Mouse (Mus musculus): ENCODE data around the gene Pnkd. TPM values are rescaled to one million over a fixed set of nuclear protein-coding genes. Genes with fewer than 3 reads are reported as not detected.

Gene Pnkd
- polyA plus RNA-seq, 1 experiment from 2014 or later, result 149 TPM

- Histone ChIP-seq H3K4me2 (replicated peaks; ENCODE audit: low read depth, low read length) (no peak overlapping the region), H3K36me3 (ENCODE audit: insufficient read depth, low read length) (no peaks in the 10 kb centered on the region), H3K4me1 (ENCODE audit: insufficient read depth, low read length) (no peaks in the 10 kb centered on the region), H3K9ac (replicated peaks; ENCODE audit: low read length) (no peak overlapping the region), H3K4me3 (ENCODE audit: low read length) (no peak overlapping the region), H3K27me3 (ENCODE audit: insufficient read depth, low read length) (no peaks in the 10 kb centered on the region), H3K27ac (ENCODE audit: low read length) (no peak overlapping the region), H3K9me3 (ENCODE audit: low read length) (no peaks in the 10 kb centered on the region)
- 80% methylated on average over 7 of the region's 7 CpGs for WGBS
- ATAC-seq (ENCODE audit: low FRiP score, low TSS enrichment), result no peak
Observed at GRCm38 (mm10) chr1:74379058-74379504, 94.4 kb downstream of the Pnkd start.

GRCm38 (mm10) chr1:74380484-74380883 lies 95.8 kb downstream of the Pnkd start:
- WGBS, result 83% methylated on average over 5 of the region's 5 CpGs
- H3K4me3 ChIP-seq (ENCODE audit: low read length), result no peak overlapping the region

DNA sequence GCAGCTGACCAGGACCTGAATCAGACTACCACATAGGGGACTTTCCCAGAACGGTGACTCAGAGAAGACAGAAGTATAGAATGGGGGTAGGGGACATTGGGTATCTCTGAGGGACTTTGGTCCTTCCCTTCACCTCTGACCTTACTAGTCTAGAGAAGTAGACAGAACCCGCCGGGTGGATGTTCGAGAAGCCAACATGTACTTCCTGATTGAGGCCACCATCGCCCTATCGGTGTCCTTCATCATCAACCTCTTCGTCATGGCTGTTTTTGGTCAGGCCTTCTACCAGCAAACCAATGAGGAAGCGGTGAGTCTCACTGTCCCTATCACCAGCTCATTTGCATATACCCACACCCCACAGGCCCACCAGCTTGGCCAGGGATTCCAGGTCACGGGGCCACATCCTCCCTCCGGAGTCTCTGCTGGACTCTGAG lies 96.9 kb downstream of the Pnkd start:
- Histone ChIP-seq H3K9me3 (ENCODE audit: low read length) (no peaks in the 10 kb centered on the region), H3K27ac (ENCODE audit: low read length) (no peak overlapping the region), H3K9ac (replicated peaks; ENCODE audit: low read length) (no peak overlapping the region), H3K4me2 (replicated peaks; ENCODE audit: low read depth, low read length) (no peak overlapping the region), H3K27me3 (ENCODE audit: insufficient read depth, low read length) (no peaks in the 10 kb centered on the region), H3K4me3 (ENCODE audit: low read length) (no peak overlapping the region), H3K36me3 (ENCODE audit: insufficient read depth, low read length) (no peaks in the 10 kb centered on the region), H3K4me1 (ENCODE audit: insufficient read depth, low read length) (peaks cover 3% of the 10 kb centered on the region; the same call in 1 of the 2 replicates)
- ATAC-seq (ENCODE audit: low FRiP score, low TSS enrichment), result no peak
- WGBS, result 85% methylated on average over 10 of the region's 10 CpGs

More at GRCm38 (mm10) chr1:74380484-74380883, 95.8 kb downstream of the Pnkd start:
- H3K4me2 ChIP-seq (replicated peaks; ENCODE audit: low read depth, low read length), result no peak overlapping the region
- no peak overlapping the region for H3K9ac ChIP-seq (replicated peaks; ENCODE audit: low read length)
- no peak overlapping the region for H3K27ac ChIP-seq (ENCODE audit: low read length)
- no peaks in the 10 kb centered on the region for H3K27me3 ChIP-seq (ENCODE audit: insufficient read depth, low read length)
- no peaks in the 10 kb centered on the region for H3K36me3 ChIP-seq (ENCODE audit: insufficient read depth, low read length)
- no peak for ATAC-seq (ENCODE audit: low FRiP score, low TSS enrichment)
- no peaks in the 10 kb centered on the region for H3K9me3 ChIP-seq (ENCODE audit: low read length)
- no peaks in the 10 kb centered on the region for H3K4me1 ChIP-seq (ENCODE audit: insufficient read depth, low read length)

DNA sequence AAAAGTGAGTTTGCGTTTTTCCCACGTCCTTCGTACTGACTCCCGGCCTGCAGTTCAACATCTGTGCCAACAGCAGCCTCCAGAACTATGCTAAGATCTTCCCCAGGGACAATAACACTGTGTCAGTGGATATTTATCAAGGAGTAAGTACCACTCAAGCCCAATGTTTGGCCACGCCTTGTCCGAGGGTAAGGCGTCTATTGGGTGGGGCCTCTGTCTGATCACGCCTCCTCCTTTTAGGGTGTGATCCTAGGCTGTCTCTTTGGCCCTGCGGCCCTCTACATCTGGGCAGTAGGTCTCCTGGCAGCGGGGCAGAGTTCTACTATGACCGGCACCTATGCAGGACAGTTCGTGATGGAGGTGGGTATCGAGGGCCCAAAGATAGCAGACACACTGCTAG lies 98.7 kb downstream of the Pnkd start:
- WGBS, result 79% methylated on average over 13 of the region's 13 CpGs
- Histone ChIP-seq H3K4me3 (ENCODE audit: low read length) (no peak overlapping the region), H3K27me3 (ENCODE audit: insufficient read depth, low read length) (no peaks in the 10 kb centered on the region), H3K9ac (replicated peaks; ENCODE audit: low read length) (no peak overlapping the region), H3K36me3 (ENCODE audit: insufficient read depth, low read length) (no peaks in the 10 kb centered on the region), H3K4me1 (ENCODE audit: insufficient read depth, low read length) (peaks cover 10% of the 10 kb centered on the region), H3K9me3 (ENCODE audit: low read length) (no peaks in the 10 kb centered on the region), H3K27ac (ENCODE audit: low read length) (no peak overlapping the region), H3K4me2 (replicated peaks; ENCODE audit: low read depth, low read length) (no peak overlapping the region)
- no peak for ATAC-seq (ENCODE audit: low FRiP score, low TSS enrichment)

DNA sequence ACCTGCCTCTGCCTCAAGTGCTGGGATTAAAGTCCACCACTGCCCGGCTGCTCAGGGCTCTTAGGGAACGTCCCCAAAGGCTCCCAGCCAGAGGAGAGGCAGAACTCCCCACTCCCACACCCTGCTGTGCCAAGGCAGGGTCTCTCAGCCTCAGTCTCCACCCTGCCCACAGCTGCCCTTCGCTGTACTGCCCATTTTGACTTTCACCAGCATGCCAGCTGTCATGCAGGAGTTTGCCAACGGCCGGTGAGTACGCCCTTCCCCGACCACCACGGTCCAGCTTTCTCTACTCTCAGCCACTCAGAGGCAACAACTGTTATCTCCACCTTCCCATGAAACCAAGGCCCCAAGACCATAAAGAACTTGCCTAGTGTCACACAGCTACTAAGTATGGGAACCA lies 99.8 kb downstream of the Pnkd start:
- no peak overlapping the region for H3K27ac ChIP-seq (ENCODE audit: low read length)
- H3K27me3 ChIP-seq (ENCODE audit: insufficient read depth, low read length), result no peaks in the 10 kb centered on the region
- WGBS, result 81% methylated on average over 8 of the region's 8 CpGs
- H3K4me2 ChIP-seq (replicated peaks; ENCODE audit: low read depth, low read length), result no peak overlapping the region
- ATAC-seq (ENCODE audit: low FRiP score, low TSS enrichment), result no peak
- no peak overlapping the region for H3K9ac ChIP-seq (replicated peaks; ENCODE audit: low read length)
- no peak overlapping the region for H3K4me3 ChIP-seq (ENCODE audit: low read length)
- peaks cover 14% of the 10 kb centered on the region for H3K4me1 ChIP-seq (ENCODE audit: insufficient read depth, low read length)
- H3K9me3 ChIP-seq (ENCODE audit: low read length), result no peaks in the 10 kb centered on the region
- H3K36me3 ChIP-seq (ENCODE audit: insufficient read depth, low read length), result no peaks in the 10 kb centered on the region

- no peak overlapping the region for H3K4me3 ChIP-seq (ENCODE audit: low read length)
- WGBS, result 94% methylated on average over 10 of the region's 10 CpGs
- no peak overlapping the region for H3K27ac ChIP-seq (ENCODE audit: low read length)
- no peak overlapping the region for H3K9ac ChIP-seq (replicated peaks; ENCODE audit: low read length)
- no peaks in the 10 kb centered on the region for H3K9me3 ChIP-seq (ENCODE audit: low read length)
- H3K27me3 ChIP-seq (ENCODE audit: insufficient read depth, low read length), result no peaks in the 10 kb centered on the region
- H3K36me3 ChIP-seq (ENCODE audit: insufficient read depth, low read length), result no peaks in the 10 kb centered on the region
- no peak overlapping the region for H3K4me2 ChIP-seq (replicated peaks; ENCODE audit: low read depth, low read length)
- no peak for ATAC-seq (ENCODE audit: low FRiP score, low TSS enrichment)
- peaks cover 19% of the 10 kb centered on the region for H3K4me1 ChIP-seq (ENCODE audit: insufficient read depth, low read length)
Observed at GRCm38 (mm10) chr1:74385064-74385463, 100.3 kb downstream of the Pnkd start.

- Histone ChIP-seq H3K4me1 (ENCODE audit: insufficient read depth, low read length) (peaks cover 24% of the 10 kb centered on the region), H3K27me3 (ENCODE audit: insufficient read depth, low read length) (no peaks in the 10 kb centered on the region), H3K36me3 (ENCODE audit: insufficient read depth, low read length) (no peaks in the 10 kb centered on the region), H3K27ac (ENCODE audit: low read length) (no peak overlapping the region), H3K9ac (replicated peaks; ENCODE audit: low read length) (no peak overlapping the region), H3K4me2 (replicated peaks; ENCODE audit: low read depth, low read length) (no peak overlapping the region), H3K9me3 (ENCODE audit: low read length) (no peaks in the 10 kb centered on the region), H3K4me3 (ENCODE audit: low read length) (no peak overlapping the region)
- ATAC-seq (ENCODE audit: low FRiP score, low TSS enrichment), result no peak
- WGBS, result 83% methylated on average over 8 of the region's 8 CpGs
Observed at GRCm38 (mm10) chr1:74385531-74385930, 100.8 kb downstream of the Pnkd start.

- Histone ChIP-seq H3K4me2 (replicated peaks; ENCODE audit: low read depth, low read length) (peak overlapping the region; percentile 57), H3K36me3 (ENCODE audit: insufficient read depth, low read length) (no peaks in the 10 kb centered on the region), H3K9ac (replicated peaks; ENCODE audit: low read length) (peak overlapping the region; percentile 79), H3K27ac (ENCODE audit: low read length) (peak overlapping the region; percentile 100), H3K9me3 (ENCODE audit: low read length) (no peaks in the 10 kb centered on the region), H3K4me3 (ENCODE audit: low read length) (peak overlapping the region; percentile 61), H3K4me1 (ENCODE audit: insufficient read depth, low read length) (peaks cover 29% of the 10 kb centered on the region), H3K27me3 (ENCODE audit: insufficient read depth, low read length) (no peaks in the 10 kb centered on the region)
- whole genome bisulfite sequencing, result 50% methylated on average over 7 of the region's 10 CpGs
- no peak for ATAC-seq (ENCODE audit: low FRiP score, low TSS enrichment)
Observed at GRCm38 (mm10) chr1:74386363-74386713, 101.6 kb downstream of the Pnkd start.

- peak overlapping the region; percentile 100 for H3K27ac ChIP-seq (ENCODE audit: low read length)
- no peaks in the 10 kb centered on the region for H3K36me3 ChIP-seq (ENCODE audit: insufficient read depth, low read length)
- peak overlapping the region; percentile 57 for H3K4me2 ChIP-seq (replicated peaks; ENCODE audit: low read depth, low read length)
- H3K9ac ChIP-seq (replicated peaks; ENCODE audit: low read length), result peak overlapping the region; percentile 79
- no peaks in the 10 kb centered on the region for H3K27me3 ChIP-seq (ENCODE audit: insufficient read depth, low read length)
- peak overlapping the region; percentile 61 for H3K4me3 ChIP-seq (ENCODE audit: low read length)
- under 1% methylated on average over 26 of the region's 26 CpGs for WGBS
- ATAC-seq (ENCODE audit: low FRiP score, low TSS enrichment), result peak; percentile 93
- no peaks in the 10 kb centered on the region for H3K9me3 ChIP-seq (ENCODE audit: low read length)
- peaks cover 29% of the 10 kb centered on the region for H3K4me1 ChIP-seq (ENCODE audit: insufficient read depth, low read length)
Observed at GRCm38 (mm10) chr1:74386714-74387385, 102.1 kb downstream of the Pnkd start.

GRCm38 (mm10) chr1:74387386-74387988 lies 102.8 kb downstream of the Pnkd start:
- Histone ChIP-seq H3K9me3 (ENCODE audit: low read length) (no peaks in the 10 kb centered on the region), H3K4me1 (ENCODE audit: insufficient read depth, low read length) (peaks cover 31% of the 10 kb centered on the region), H3K9ac (replicated peaks; ENCODE audit: low read length) (peak overlapping the region; percentile 79), H3K27me3 (ENCODE audit: insufficient read depth, low read length) (no peaks in the 10 kb centered on the region), H3K27ac (ENCODE audit: low read length) (peak overlapping the region; percentile 100), H3K4me3 (ENCODE audit: low read length) (peak overlapping the region; percentile 61), H3K36me3 (ENCODE audit: insufficient read depth, low read length) (no peaks in the 10 kb centered on the region), H3K4me2 (replicated peaks; ENCODE audit: low read depth, low read length) (peak overlapping the region; percentile 57)
- no peak for ATAC-seq (ENCODE audit: low FRiP score, low TSS enrichment)
- WGBS, result 59% methylated on average over 15 of the region's 15 CpGs
